Mouse (Mus musculus): ENCODE measurements around the gene Prdm16. TPM values are rescaled to one million over a fixed set of nuclear protein-coding genes. Genes with fewer than 3 reads are reported as not detected.

The Prdm16 gene
- polyA plus RNA-seq, 1 experiment from 2014 or later = 18.1 TPM

DNA sequence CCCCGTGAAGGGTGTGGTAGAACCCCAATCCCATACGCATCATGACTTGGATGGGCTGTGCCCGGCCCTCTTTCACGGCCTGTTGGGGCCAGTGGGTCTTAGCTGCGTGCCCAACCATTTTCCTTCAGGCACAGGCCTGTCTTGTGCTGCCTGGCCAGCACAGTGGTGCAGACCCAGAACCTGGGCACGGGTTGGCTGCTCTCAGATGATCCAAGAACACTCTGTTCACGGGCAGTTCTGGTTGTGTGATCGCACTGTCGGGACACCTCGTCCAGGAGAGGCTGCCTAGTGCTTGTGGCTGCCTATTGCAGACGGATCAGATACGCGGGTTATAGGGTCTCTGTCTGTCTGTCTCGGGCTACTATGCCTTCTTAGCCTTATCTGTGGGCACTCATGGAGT, 154.0 kb downstream of the Prdm16 start:
- H3K4me3 ChIP-seq (ENCODE audit: control insufficient read depth in 1 of 2, insufficient read depth in 1 of 2, low read depth in 1 of 2, low read length in 2 of 2) = no peak overlapping the region
- H3K9me3 ChIP-seq (ENCODE audit: control insufficient read depth, low read length) = no peaks in the 10 kb centered on the region
- H3K9ac ChIP-seq (ENCODE audit: low read length) = no peak overlapping the region
- no peaks in the 10 kb centered on the region for H3K36me3 ChIP-seq (ENCODE audit: control insufficient read depth, insufficient read depth, low read length)
- H3K27me3 ChIP-seq (ENCODE audit: control insufficient read depth, insufficient read depth, low read length) = no peaks in the 10 kb centered on the region
- WGBS = 81% methylated on average over 14 of the region's 14 CpGs
- H3K4me1 ChIP-seq (ENCODE audit: control insufficient read depth in 2 of 2, insufficient read depth in 2 of 2, low read length in 2 of 2) = peaks cover 43 to 58% of the 10 kb centered on the region in 2 experiments
- H3K4me2 ChIP-seq (ENCODE audit: low read length) = no peak overlapping the region
- no peak for ATAC-seq (ENCODE audit: insufficient number of reproducible peaks, insufficient read depth, low FRiP score, low read depth)
- H3K27ac ChIP-seq (replicated peaks in 1 of 2; ENCODE audit: control insufficient read depth in 1 of 2, insufficient read depth in 1 of 2, low read depth in 2 of 2, low read length in 2 of 2) = no peak overlapping the region

DNA sequence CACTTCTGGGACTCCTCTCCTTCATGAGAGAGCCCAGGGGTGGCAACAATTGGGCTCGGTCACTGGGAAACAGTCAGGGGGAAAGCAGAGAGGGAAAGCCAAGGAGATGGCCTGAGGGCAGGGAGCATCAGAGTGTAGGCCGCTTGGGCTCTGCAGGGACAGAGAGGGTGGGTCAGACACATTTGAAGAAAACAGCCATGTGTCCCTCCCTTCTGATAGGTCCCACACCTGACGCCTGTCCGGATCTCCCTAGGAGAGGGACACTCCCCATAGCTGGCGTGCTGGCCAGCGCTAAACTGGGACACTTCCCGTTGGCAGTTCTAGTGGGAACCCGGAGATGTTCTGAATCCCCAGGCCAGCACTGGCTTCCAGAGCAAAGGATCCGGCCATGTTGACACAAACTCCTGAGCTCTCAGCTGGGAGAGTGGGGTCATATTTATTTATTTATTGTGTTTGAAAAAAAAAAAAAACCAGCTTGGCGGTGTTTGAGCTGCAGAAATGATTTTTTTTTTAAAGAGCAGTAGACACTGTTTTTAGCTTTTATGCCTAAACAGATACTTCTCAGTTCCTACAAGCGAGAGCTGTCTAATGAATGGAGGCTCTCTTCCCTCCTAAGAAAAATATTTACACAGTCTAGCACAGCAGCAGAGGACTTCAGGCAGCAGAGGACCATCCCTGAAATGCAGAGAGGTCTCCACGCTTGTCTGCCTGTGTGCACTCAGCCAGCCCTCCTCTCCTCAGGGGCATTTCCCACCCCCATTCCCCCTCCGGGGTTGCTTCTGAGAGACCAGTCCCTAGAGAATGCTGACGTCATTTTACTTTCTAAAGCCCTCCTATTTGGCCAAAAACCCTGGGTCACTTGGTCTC, 154.7 kb downstream of the Prdm16 start:
- Histone ChIP-seq H3K4me1 (ENCODE audit: control insufficient read depth in 2 of 2, insufficient read depth in 2 of 2, low read length in 2 of 2) (peaks cover 41 to 56% of the 10 kb centered on the region in 2 experiments), H3K27ac (replicated peaks in 1 of 2; ENCODE audit: control insufficient read depth in 1 of 2, insufficient read depth in 1 of 2, low read depth in 2 of 2, low read length in 2 of 2) (peak overlapping the region in 1 of 2 experiments; percentile 19; a peak in 1 of 4 replicates), H3K9me3 (ENCODE audit: control insufficient read depth, low read length) (no peaks in the 10 kb centered on the region), H3K36me3 (ENCODE audit: control insufficient read depth, insufficient read depth, low read length) (no peaks in the 10 kb centered on the region), H3K9ac (ENCODE audit: low read length) (0 out of 2 replicates have a peak overlapping the region, but pooled peaks have one; percentile 14), H3K4me2 (ENCODE audit: low read length) (no peak overlapping the region), H3K4me3 (ENCODE audit: control insufficient read depth in 1 of 2, insufficient read depth in 1 of 2, low read depth in 1 of 2, low read length in 2 of 2) (no peak overlapping the region), H3K27me3 (ENCODE audit: control insufficient read depth, insufficient read depth, low read length) (no peaks in the 10 kb centered on the region)
- 44% methylated on average over 14 of the region's 14 CpGs for WGBS
- ATAC-seq (ENCODE audit: insufficient number of reproducible peaks, insufficient read depth, low FRiP score, low read depth) = no peak

DNA sequence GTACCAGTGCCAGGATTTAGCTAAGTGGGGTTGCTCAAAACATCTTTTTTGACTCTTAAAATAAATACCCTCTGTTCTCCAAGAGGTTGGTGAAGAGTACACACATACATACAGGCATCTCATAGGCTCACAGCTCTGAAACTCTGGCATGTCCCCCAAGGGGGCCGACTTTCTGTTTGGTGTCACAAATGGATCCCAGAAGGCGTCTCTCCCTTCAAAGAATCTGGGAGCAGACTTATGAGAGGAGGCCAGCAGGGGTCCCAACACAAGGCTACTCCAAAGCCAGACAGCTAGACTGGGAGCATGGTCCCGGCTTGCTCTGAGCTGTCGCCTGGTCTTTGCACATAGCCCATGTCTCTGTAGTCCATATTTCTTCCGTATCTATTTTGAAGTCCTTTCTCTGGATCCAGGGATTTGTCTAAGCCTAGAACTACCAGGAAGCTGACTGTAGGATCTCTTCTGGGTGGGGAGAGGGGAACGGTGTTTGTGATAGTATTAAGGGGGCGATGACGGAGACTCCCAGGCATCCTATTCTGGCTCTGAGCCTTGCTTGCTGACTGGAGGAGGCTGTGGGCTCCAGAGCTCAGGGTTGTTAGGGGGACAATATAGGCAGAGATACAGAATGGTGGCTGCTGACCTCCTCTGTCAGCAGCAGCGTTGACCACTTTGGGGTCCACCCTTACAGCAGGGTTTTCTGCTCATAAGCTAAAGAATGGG, 156.0 kb downstream of the Prdm16 start:
- no peak overlapping the region for H3K4me3 ChIP-seq (ENCODE audit: control insufficient read depth in 1 of 2, insufficient read depth in 1 of 2, low read depth in 1 of 2, low read length in 2 of 2)
- H3K9me3 ChIP-seq (ENCODE audit: control insufficient read depth, low read length) = no peaks in the 10 kb centered on the region
- peak overlapping the region; percentile 39; the same call in 1 of the 2 replicates for H3K9ac ChIP-seq (ENCODE audit: low read length)
- H3K36me3 ChIP-seq (ENCODE audit: control insufficient read depth, insufficient read depth, low read length) = peaks cover 5% of the 10 kb centered on the region
- no peaks in the 10 kb centered on the region for H3K27me3 ChIP-seq (ENCODE audit: control insufficient read depth, insufficient read depth, low read length)
- H3K4me1 ChIP-seq (ENCODE audit: control insufficient read depth in 2 of 2, insufficient read depth in 2 of 2, low read length in 2 of 2) = peaks cover 41 to 53% of the 10 kb centered on the region in 2 experiments
- H3K4me2 ChIP-seq (ENCODE audit: low read length) = peak overlapping the region; percentile 23; the same call in 1 of the 2 replicates
- H3K27ac ChIP-seq (replicated peaks in 1 of 2; ENCODE audit: control insufficient read depth in 1 of 2, insufficient read depth in 1 of 2, low read depth in 2 of 2, low read length in 2 of 2) = peak overlapping the region; percentile 24 to 35
- WGBS = 32% methylated on average over 9 of the region's 9 CpGs
- no peak for ATAC-seq (ENCODE audit: insufficient number of reproducible peaks, insufficient read depth, low FRiP score, low read depth)

DNA sequence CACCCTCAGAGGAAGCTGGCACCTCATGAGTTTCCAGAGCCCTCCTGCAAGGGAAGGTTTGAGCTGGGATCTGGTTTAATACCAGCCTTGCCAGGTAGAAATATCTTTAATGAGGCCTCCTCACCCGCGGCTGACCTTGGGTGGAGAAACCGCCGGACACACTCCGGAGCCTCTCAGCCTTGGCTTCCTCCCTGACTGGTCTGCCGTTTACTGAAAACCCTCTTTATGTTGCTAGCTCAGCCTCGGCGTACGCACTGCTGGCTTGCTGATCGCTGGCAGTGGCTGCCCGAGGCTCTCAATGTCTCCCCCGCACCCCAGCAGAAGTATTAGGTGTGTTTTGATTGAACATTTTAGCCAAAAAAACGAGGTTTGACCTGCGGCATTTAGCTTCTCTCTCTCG, 156.5 kb downstream of the Prdm16 start:
- H3K4me2 ChIP-seq (ENCODE audit: low read length) = no peak overlapping the region
- WGBS = 47% methylated on average over 15 of the region's 15 CpGs
- peaks cover 41 to 52% of the 10 kb centered on the region in 2 experiments for H3K4me1 ChIP-seq (ENCODE audit: control insufficient read depth in 2 of 2, insufficient read depth in 2 of 2, low read length in 2 of 2)

DNA sequence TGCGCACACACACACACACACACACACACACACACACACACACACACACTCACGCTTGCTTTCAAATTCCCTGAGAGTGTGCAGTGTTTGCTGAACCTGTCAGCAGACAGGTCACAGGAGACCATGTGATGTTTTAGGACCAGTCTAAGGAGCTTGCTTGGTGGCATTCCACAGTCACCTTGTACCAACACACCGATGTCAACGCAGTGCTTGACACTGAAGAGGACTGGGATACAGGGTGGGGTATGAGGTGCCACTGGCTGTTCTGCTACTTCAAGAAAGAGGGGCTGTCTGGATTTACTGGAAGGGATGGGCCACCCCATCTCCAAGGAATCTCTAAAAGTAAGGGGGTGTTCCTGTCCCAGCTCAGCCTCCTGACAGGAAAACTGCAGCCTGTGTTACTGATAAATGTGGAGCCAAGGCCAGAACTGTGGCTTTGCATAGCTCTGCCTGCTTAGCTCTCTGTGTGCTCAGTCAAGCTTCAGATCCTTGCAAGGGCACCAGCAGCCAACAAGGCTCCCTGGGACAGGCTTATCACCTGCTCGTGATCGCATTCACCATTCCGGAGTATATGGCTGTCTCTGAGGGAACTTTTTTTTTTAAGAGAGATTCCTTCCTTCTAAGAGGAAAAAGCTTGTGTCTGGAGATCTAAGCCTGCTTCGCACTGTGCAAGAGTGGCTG, 157.6 kb downstream of the Prdm16 start:
- H3K4me2 ChIP-seq (ENCODE audit: low read length) = no peak overlapping the region
- peaks cover 42 to 48% of the 10 kb centered on the region in 2 experiments for H3K4me1 ChIP-seq (ENCODE audit: control insufficient read depth in 2 of 2, insufficient read depth in 2 of 2, low read length in 2 of 2)
- no peak for ATAC-seq (ENCODE audit: insufficient number of reproducible peaks, insufficient read depth, low FRiP score, low read depth)

More for the DNA sequence above, 156.5 kb downstream of the Prdm16 start:
- Histone ChIP-seq H3K4me3 (ENCODE audit: control insufficient read depth in 1 of 2, insufficient read depth in 1 of 2, low read depth in 1 of 2, low read length in 2 of 2) (no peak overlapping the region), H3K9ac (ENCODE audit: low read length) (peak overlapping the region; percentile 39; the same call in 1 of the 2 replicates), H3K9me3 (ENCODE audit: control insufficient read depth, low read length) (no peaks in the 10 kb centered on the region), H3K27me3 (ENCODE audit: control insufficient read depth, insufficient read depth, low read length) (0 out of 2 replicates have a peak, but pooled peaks cover 5% of the 10 kb centered on the region), H3K27ac (replicated peaks in 1 of 2; ENCODE audit: control insufficient read depth in 1 of 2, insufficient read depth in 1 of 2, low read depth in 2 of 2, low read length in 2 of 2) (peak overlapping the region; percentile 26 to 35), H3K36me3 (ENCODE audit: control insufficient read depth, insufficient read depth, low read length) (peaks cover 6% of the 10 kb centered on the region)
- no peak for ATAC-seq (ENCODE audit: insufficient number of reproducible peaks, insufficient read depth, low FRiP score, low read depth)

DNA sequence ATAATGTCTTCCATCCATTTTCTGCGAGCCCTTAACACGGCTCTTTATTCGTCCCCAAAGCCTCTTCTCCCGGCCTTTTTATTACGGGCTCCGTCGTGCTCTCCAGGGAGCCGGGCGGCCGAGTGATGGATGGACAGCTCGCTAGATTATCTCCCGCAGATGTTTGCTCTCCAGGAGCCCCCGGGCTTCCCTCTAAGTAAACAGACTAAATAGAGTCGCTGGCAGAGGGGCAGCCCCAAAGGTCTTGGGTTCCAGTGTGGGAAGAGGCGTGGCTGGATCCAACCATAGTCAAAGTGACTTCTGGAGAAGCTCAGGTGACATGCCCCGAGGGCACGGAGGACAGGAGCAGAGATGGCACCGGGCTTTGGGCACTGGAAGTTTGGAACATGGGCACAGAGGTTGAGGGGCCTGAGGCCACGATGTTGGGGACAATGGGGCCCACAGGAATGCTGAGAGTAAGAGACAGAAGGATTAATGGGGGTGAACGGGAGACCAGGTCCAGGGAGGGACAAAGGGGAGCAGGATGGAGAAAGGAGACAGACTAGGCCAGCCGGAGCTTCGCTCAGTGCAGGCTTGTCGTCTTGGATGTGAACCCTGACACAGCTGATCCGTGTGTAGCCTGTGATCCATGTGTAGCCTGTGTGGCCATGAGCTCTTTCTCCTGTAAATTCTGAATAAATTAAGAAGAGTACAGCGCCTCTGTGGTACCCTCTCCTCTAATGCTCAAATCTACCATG, 162.9 kb downstream of the Prdm16 start:
- H3K4me1 ChIP-seq (ENCODE audit: control insufficient read depth in 2 of 2, insufficient read depth in 2 of 2, low read length in 2 of 2) = peaks cover 22 to 29% of the 10 kb centered on the region in 2 experiments
- H3K36me3 ChIP-seq (ENCODE audit: control insufficient read depth, insufficient read depth, low read length) = peaks cover 6% of the 10 kb centered on the region
- 29% methylated on average over 25 of the region's 25 CpGs for whole genome bisulfite sequencing
- peaks cover 11% of the 10 kb centered on the region; the same call in 1 of the 2 replicates for H3K27me3 ChIP-seq (ENCODE audit: control insufficient read depth, insufficient read depth, low read length)
- H3K4me2 ChIP-seq (ENCODE audit: low read length) = no peak overlapping the region
- no peak overlapping the region for H3K27ac ChIP-seq (replicated peaks in 1 of 2; ENCODE audit: control insufficient read depth in 1 of 2, insufficient read depth in 1 of 2, low read depth in 2 of 2, low read length in 2 of 2)
- no peak overlapping the region for H3K4me3 ChIP-seq (ENCODE audit: control insufficient read depth in 1 of 2, insufficient read depth in 1 of 2, low read depth in 1 of 2, low read length in 2 of 2)
- ATAC-seq (ENCODE audit: insufficient number of reproducible peaks, insufficient read depth, low FRiP score, low read depth) = no peak
- no peaks in the 10 kb centered on the region for H3K9me3 ChIP-seq (ENCODE audit: control insufficient read depth, low read length)
- no peak overlapping the region for H3K9ac ChIP-seq (ENCODE audit: low read length)

More for the DNA sequence above, 157.6 kb downstream of the Prdm16 start:
- Histone ChIP-seq H3K27me3 (ENCODE audit: control insufficient read depth, insufficient read depth, low read length) (peaks cover 11% of the 10 kb centered on the region; the same call in 1 of the 2 replicates), H3K9ac (ENCODE audit: low read length) (no peak overlapping the region), H3K27ac (replicated peaks in 1 of 2; ENCODE audit: control insufficient read depth in 1 of 2, insufficient read depth in 1 of 2, low read depth in 2 of 2, low read length in 2 of 2) (peak overlapping the region; percentile 4 to 26; a peak in 2 of 4 replicates), H3K36me3 (ENCODE audit: control insufficient read depth, insufficient read depth, low read length) (peaks cover 6% of the 10 kb centered on the region), H3K4me3 (ENCODE audit: control insufficient read depth in 1 of 2, insufficient read depth in 1 of 2, low read depth in 1 of 2, low read length in 2 of 2) (no peak overlapping the region), H3K9me3 (ENCODE audit: control insufficient read depth, low read length) (no peaks in the 10 kb centered on the region)
- WGBS = 42% methylated on average over 8 of the region's 8 CpGs

All from heart, embryonic 14.5 days (tissue).